Mouse (Mus musculus) lung, adult 2 months (tissue): ENCODE data around the gene Neb.

Experiments used
- CTCF ChIP-seq: fragments of 200-500 bp; IDR thresholded peaks from 2 replicates; pipeline ENCODE4 v1.5.1; 2011; ENCODE audit warnings: mild to moderate bottlenecking, low read length, control low read depth; ENCODE audit not compliant: insufficient read depth
- POLR2A ChIP-seq: fragments of 200-500 bp; IDR thresholded peaks from 2 replicates; pipeline ENCODE4 v1.6.1; 2011; ENCODE audit warnings: low read depth, mild to moderate bottlenecking, control low read depth, low read length, borderline replicate concordance; ENCODE audit errors: extremely low read depth

DNA sequence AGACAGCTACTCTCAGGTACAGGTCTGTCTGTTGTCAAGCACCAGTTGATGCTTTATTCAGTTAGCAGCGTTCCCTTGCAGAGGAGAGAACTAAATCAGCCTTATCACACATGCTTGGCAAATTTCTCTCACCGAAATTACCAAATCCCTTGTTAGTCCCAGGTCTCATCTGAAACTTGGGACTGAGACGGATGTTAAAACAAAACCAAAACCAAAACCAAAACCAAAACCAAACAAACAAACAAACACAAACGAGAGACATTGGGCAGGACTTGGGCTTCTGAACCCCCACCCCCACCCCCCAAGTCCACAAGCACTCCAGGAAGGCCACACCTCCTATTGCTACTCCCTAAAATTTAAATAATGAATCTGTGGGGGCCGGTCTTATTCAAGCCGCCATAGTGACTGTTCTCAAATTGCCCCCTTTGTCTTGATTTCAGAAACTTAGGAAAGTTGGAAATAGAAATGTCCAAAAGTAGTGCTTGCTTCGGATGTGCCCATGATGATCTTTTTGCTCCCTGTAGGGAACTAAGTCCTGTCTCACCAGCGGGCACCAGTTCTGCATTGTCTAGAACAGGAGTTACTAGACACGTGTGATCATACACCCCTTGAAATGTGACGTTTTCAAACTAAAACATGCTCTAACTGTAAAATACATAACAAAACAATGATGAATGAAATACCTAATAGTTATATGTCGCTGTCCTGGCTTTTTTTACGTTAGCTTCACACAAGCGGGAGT, 397 bp downstream of the Neb start:
- TF ChIP-seq CTCF = no peak
- TF ChIP-seq POLR2A = no peak
